Mouse (Mus musculus) gastrocnemius, adult 2 months (tissue): ENCODE data around the gene Adgrg6. TPM values are rescaled to one million over a fixed set of nuclear protein-coding genes. Genes with fewer than 3 reads are reported as not detected.
A peak's percentile ranks its signal among the peaks of the same experiment; 100 is the strongest.

Experiments used
- DNase-seq: peaks from one replicate; pipeline ENCODE4 v3.0.0; 2022
- H3K27ac ChIP-seq: fragments of 200-600 bp; 2 replicates; pipeline ENCODE4 v1.8.1; 2022; ENCODE audit warnings: mild to moderate bottlenecking
- H3K4me3 ChIP-seq: fragments of 200-600 bp; 2 replicates; pipeline ENCODE4 v1.8.1; 2022; ENCODE audit warnings: mild to moderate bottlenecking, moderate library complexity
- CTCF ChIP-seq: fragments of 200-600 bp; IDR thresholded peaks from 2 replicates; pipeline ENCODE4 v1.8.1; 2022; ENCODE audit warnings: antibody characterized with exemption, mild to moderate bottlenecking, moderate library complexity
- intact Hi-C: fragments of 180-260 bp; cut with DNase I; formaldehyde crosslinking; loops from one replicate; pipeline ENCODE4 v1.15.1; 2025
- total RNA-seq, 2 experiments: library from RNA; stranded (reverse); gene quantifications; 2 replicates each; pipeline ENCODE4 v1.2.3; 2021

The Adgrg6 gene
- total RNA-seq, 2 experiments from 2014 or later: 0.94 to 1.1 TPM

GRCm38 (mm10) chr10:14476393-14476792 lies 69.1 kb downstream of the Adgrg6 start:
- TF ChIP-seq CTCF: no peak
- no peak for DNase-seq
- Histone ChIP-seq H3K27ac (no peak overlapping the region), H3K4me3 (no peak overlapping the region)
- intact Hi-C loops: no loop called here

GRCm38 (mm10) chr10:14475641-14476040 lies 69.8 kb downstream of the Adgrg6 start:
- H3K4me3 ChIP-seq: no peak overlapping the region
- no peak for DNase-seq
- intact Hi-C loops: no loop called here
- TF ChIP-seq CTCF: no peak
- H3K27ac ChIP-seq: no peak overlapping the region

DNA sequence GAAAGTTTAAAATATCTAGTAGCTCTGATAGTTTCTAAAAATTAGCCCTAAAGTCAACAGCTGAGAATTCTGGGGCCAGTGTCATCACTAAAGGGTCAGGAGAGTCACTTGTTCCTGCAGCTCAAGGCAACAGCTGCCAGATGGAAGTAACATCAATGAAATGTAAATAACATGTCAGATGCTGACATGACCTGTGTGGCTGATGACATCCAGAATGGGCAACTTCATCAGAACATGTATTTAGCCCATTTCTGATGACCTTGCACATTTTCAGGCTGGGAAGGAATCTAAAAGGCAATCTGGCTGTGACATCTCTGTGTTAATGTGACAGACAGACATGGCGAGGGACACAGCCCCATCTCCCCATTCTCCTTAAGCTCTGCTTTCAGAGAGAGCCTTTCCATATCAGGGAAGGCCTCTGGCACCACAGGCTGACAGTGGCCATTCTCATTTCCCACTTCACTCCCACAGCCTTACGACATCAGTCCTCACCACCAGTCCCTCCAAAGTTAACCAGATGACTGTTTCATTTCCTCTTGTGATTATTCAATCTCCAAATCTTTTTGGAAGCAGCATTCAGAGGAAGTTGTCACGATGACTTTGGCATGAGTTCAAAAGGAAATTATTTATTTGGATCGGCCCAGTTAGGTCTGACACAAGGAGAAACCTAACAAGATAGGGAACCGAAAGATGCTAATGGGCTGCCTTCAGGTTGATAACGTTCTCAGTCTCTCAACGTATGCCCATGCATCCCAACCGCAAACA lies 70.7 kb downstream of the Adgrg6 start:
- no peak for DNase-seq
- H3K4me3 ChIP-seq: no peak overlapping the region
- intact Hi-C loops: no loop called here
- TF ChIP-seq CTCF: no peak
- H3K27ac ChIP-seq: no peak overlapping the region

GRCm38 (mm10) chr10:14471039-14471550 lies 74.4 kb downstream of the Adgrg6 start:
- no peak overlapping the region for H3K27ac ChIP-seq
- intact Hi-C loops: no loop called here
- no peak for TF ChIP-seq CTCF
- DNase-seq: no peak
- no peak overlapping the region for H3K4me3 ChIP-seq

GRCm38 (mm10) chr10:14468623-14469022 lies 76.8 kb downstream of the Adgrg6 start:
- no peak for TF ChIP-seq CTCF
- DNase-seq: no peak
- Histone ChIP-seq H3K4me3 (no peak overlapping the region), H3K27ac (no peak overlapping the region)
- intact Hi-C loops: no loop called here

- H3K27ac ChIP-seq: no peak overlapping the region
- no peak for DNase-seq
- no peak for TF ChIP-seq CTCF
- intact Hi-C loops: no loop called here
- H3K4me3 ChIP-seq: no peak overlapping the region
Observed at GRCm38 (mm10) chr10:14463796-14464511, 81.5 kb downstream of the Adgrg6 start.

DNA sequence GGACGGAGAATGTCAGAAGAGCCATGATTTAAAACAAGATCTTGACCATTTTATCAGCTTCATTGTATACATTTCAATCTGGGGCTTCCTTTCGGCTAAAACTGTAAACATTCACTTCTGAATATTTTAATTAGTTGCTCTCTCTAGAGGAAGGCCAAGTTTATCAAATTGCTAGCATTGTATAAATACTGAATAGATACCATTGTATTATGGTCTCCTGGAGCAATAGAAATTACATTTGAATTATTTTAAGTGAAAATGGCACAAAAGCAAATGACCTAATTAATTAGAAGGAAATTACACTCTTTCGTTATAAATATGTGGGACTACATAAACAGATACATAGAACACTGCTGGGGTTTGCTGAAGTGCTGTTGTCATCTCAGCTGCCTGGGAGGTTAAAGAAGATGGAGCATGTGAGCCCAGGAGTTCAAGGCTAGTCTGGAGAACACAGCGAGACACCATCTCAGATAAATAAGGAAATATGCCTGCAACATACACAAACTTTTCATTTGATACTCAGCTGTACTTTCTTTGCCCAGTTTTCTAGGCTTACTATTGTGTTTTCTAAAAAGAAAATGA lies 84.4 kb downstream of the Adgrg6 start:
- Histone ChIP-seq H3K27ac (no peak overlapping the region), H3K4me3 (no peak overlapping the region)
- DNase-seq: no peak
- intact Hi-C loops: no loop called here
- TF ChIP-seq CTCF: no peak

- no peak overlapping the region for H3K27ac ChIP-seq
- intact Hi-C loops: no loop called here
Observed at GRCm38 (mm10) chr10:14460252-14460932, 85.1 kb downstream of the Adgrg6 start.

DNA sequence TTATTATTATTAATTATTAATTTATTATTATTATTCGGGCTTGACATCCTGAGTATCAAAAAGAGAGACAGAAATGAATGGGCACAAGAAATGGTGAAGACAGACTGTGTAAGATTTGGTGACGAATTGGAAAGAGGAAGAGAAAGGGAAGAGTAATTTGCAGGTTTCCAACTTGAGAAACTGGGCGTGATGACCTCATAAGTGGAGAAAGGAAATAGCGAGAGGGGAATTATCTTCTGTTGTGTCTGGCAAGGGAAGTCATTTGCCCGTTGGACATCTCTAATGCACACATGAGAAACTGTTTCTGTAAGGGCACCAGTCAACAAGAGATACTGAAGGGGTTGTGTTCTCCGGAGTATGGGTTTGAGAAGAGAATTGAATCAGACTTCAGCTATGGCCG lies 85.6 kb downstream of the Adgrg6 start:
- H3K27ac ChIP-seq: no peak overlapping the region

More at GRCm38 (mm10) chr10:14460252-14460932, 85.1 kb downstream of the Adgrg6 start:
- H3K4me3 ChIP-seq: no peak overlapping the region
- no peak for TF ChIP-seq CTCF
- DNase-seq: no peak

DNA sequence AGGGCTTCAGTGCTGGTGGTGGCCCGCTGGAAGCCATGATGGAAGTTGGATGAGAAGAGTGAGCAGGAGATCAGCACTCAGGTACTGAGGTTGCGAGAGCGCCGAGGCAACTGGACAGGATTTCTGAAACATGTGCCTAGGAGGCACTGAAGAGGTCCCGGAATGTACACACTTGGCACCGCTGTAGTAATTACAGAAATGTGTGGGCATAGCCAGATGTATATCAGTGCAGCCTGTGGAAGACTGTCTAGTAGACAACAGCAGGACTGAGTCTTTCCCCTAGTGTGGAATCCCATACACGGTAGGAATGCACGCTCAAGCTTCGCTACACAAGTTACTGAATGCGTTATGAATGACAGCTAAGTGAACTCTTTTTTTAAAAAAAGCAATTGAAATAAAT lies 86.1 kb downstream of the Adgrg6 start:
- Histone ChIP-seq H3K27ac (no peak overlapping the region), H3K4me3 (no peak overlapping the region)
- intact Hi-C loops: no loop called here
- DNase-seq: no peak
- no peak for TF ChIP-seq CTCF

More for the DNA sequence above, 85.6 kb downstream of the Adgrg6 start:
- H3K4me3 ChIP-seq: no peak overlapping the region
- no peak for DNase-seq
- intact Hi-C loops: no loop called here
- no peak for TF ChIP-seq CTCF

- no peak for DNase-seq
- H3K27ac ChIP-seq: no peak overlapping the region
- no peak overlapping the region for H3K4me3 ChIP-seq
- no peak for TF ChIP-seq CTCF
- intact Hi-C loops: no loop called here
Observed at GRCm38 (mm10) chr10:14454481-14454880, 91.0 kb downstream of the Adgrg6 start.

DNA sequence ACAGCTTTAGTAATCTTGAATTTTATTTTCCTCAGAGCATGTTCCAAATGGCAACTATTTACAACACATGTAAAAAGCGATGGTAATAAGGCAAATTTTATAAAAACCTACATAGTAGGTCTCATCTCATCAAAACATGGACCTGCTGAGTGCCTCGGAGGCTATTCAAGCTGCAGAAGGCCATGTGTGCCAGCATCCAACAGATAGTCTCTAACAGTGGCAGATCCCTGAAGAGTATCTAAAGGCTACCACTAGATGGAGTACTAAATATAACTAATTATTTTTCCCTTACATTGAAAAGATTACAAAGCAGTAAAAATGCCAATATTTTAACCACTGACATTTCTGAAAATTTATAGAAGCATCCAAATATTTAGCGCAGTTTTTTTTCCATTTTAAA lies 93.6 kb downstream of the Adgrg6 start:
- intact Hi-C loops: loop anchor here (1.0 kb wide), 1 partner anchor 253 kb away; the partner anchor contains the start of genes Nmbr and Vta1
- no peak overlapping the region for H3K4me3 ChIP-seq
- peak; percentile 61 for TF ChIP-seq CTCF
- DNase-seq: no peak
- no peak overlapping the region for H3K27ac ChIP-seq
